Mouse (Mus musculus) stomach, postnatal 0 days (tissue): ENCODE results near the gene Apba3.

Experiments
- CTCF ChIP-seq: IDR thresholded peaks from 2 replicates; pipeline ENCODE4 v1.5.1; 2016; ENCODE audit warnings: antibody characterized with exemption, low read depth, mild to moderate bottlenecking, moderate library complexity
- EP300 ChIP-seq: optimal IDR thresholded peaks from 2 replicates; pipeline ENCODE3; 2016; ENCODE audit warnings: antibody characterized with exemption

DNA sequence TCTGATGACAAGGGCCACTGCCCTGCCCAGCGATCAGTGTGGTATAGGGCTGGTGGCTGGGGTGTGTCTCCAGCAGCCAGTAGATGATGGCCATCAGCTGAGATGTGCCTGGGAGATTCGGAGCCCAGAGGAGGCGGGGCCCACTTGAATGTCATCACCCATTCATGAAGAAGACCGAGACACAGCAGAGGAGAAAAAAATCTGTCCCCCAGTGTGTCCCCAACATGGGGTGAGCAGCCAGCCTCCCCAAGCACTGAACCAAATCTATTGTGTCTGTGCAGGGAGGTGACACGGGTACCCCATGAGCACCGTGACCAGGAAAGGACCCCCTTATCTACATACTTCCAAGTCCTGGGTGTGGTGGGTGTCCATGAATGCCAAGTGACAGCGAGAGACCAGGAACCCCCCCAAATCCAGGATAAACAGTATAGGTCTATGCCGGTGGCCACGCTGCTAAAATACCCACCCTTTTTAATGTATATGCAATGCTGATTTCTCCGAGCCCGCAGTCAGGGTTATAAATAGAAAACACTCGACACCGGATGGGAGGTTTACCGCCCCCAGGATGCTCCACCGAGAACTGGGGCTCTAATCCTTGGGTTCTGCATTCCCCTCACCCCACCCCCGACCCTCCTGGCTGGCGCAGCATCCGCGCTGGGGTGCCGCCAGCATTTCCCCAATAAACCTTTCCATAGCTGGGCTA lies 36.9 kb upstream of the Apba3 start:
- no peak for TF ChIP-seq CTCF
- no peak for TF ChIP-seq EP300
